ENCODE assay signal across 19 mouse cellular contexts in genomic region chr16:29711386-29711785, GRCm38 (mm10).
"Had no signal": no experiment of that assay in that cellular context is flagged by ENCODE, and none has a peak within 500 bp of the region (broad histone marks: within the 10 kb centered on the region; RNA-seq: fewer than 3 reads in every experiment).

No protein-coding gene starts in this region.

- H3K36me3 ChIP-seq: heart, embryonic 13.5 days; heart, embryonic 15.5 days; hindbrain, embryonic 13.5 days; hindbrain, embryonic 15.5 days; kidney, embryonic 15.5 days; limb, embryonic 13.5 days; limb, embryonic 15.5 days; liver, embryonic 12.5 days had no signal

- H3K4me2 ChIP-seq: heart, embryonic 11.5 days; heart, embryonic 13.5 days; heart, embryonic 15.5 days; hindbrain, embryonic 13.5 days; hindbrain, embryonic 15.5 days; kidney, embryonic 15.5 days; limb, embryonic 13.5 days; limb, embryonic 15.5 days; liver, embryonic 12.5 days had no signal

- H3K27me3 ChIP-seq: heart, embryonic 13.5 days; heart, embryonic 15.5 days; limb, embryonic 13.5 days; limb, embryonic 15.5 days; liver, embryonic 12.5 days had no signal

- H3K4me1 ChIP-seq: liver, embryonic 12.5 days had no signal

- H3K9me3 ChIP-seq: heart, embryonic 13.5 days; heart, embryonic 15.5 days; hindbrain, embryonic 13.5 days; hindbrain, embryonic 15.5 days; kidney, embryonic 15.5 days; limb, embryonic 13.5 days; limb, embryonic 15.5 days; liver, embryonic 12.5 days had no signal

- ATAC-seq: intestine, embryonic 16.5 days; liver, embryonic 12.5 days had no signal

- H3K27ac ChIP-seq: heart, embryonic 13.5 days; heart, embryonic 15.5 days; hindbrain, embryonic 13.5 days; hindbrain, embryonic 15.5 days; kidney, embryonic 15.5 days; kidney, postnatal 0 days; limb, embryonic 13.5 days; limb, embryonic 15.5 days; liver, embryonic 12.5 days; liver, embryonic 14.5 days had no signal

- DNase-seq: gastrocnemius, postnatal 10 days; kidney, adult 11 months; kidney, adult 2 months; kidney, adult 9 months; kidney, postnatal 14 days; kidney, postnatal 36 days; layer of hippocampus, postnatal 36 days had no signal

- H3K9ac ChIP-seq: heart, embryonic 13.5 days; heart, embryonic 15.5 days; hindbrain, embryonic 13.5 days; hindbrain, embryonic 15.5 days; kidney, embryonic 15.5 days; limb, embryonic 13.5 days; limb, embryonic 15.5 days; liver, embryonic 12.5 days; liver, embryonic 14.5 days had no signal

- H3K4me3 ChIP-seq: heart, embryonic 13.5 days; heart, embryonic 15.5 days; hindbrain, embryonic 13.5 days; hindbrain, embryonic 15.5 days; kidney, embryonic 15.5 days; limb, embryonic 13.5 days; limb, embryonic 15.5 days; liver, embryonic 12.5 days had no signal
